Mouse (Mus musculus) left cerebral cortex, adult 18-20 months (tissue): ENCODE measurements around the gene Csnk2b. TPM values are rescaled to one million over a fixed set of nuclear protein-coding genes. Genes with fewer than 3 reads are reported as not detected.
A peak's percentile ranks its signal among the peaks of the same experiment; 100 is the strongest.

Source experiments
- DNase-seq, 2 experiments: peaks; one replicate each; pipeline ENCODE4 v3.0.0; 2021 to 2022; ENCODE audit warnings: low spot score in 2 of 2, mixed read lengths in 1 of 2
- total RNA-seq, 2 experiments: library from RNA; stranded (reverse); gene quantifications; 2 replicates each; pipeline ENCODE4 v1.2.3; 2021

Csnk2b gene
- total RNA-seq, 2 experiments from 2014 or later, result 192 to 198 TPM

DNA sequence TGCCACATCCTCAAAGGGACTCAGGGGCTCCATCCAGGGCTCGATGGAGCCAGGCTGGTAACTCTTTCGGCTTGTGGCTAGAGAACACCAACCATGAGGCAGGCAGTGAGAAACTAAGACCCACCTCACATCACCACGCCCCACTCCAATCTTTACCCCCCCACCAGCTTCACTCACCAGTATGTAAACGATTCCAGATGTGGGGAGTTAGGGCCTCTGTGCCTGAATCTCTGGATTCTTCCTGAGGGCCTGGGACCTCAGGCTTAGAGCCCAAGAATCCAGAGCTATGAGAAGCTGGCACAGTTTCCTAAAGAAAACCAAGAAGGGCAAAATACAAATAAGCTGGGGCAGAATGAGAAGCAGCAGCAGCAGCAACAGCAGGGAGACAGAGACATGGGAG lies 32.1 kb upstream of the Csnk2b start:
- no peak for DNase-seq

GRCm38 (mm10) chr17:35153077-35153476 lies 31.2 kb upstream of the Csnk2b start:
- no peak for DNase-seq

- DNase-seq, result no peak
Observed at GRCm38 (mm10) chr17:35152121-35152520, 30.3 kb upstream of the Csnk2b start.

GRCm38 (mm10) chr17:35147922-35148639 lies 26.2 kb upstream of the Csnk2b start:
- DNase-seq, result no peak

DNA sequence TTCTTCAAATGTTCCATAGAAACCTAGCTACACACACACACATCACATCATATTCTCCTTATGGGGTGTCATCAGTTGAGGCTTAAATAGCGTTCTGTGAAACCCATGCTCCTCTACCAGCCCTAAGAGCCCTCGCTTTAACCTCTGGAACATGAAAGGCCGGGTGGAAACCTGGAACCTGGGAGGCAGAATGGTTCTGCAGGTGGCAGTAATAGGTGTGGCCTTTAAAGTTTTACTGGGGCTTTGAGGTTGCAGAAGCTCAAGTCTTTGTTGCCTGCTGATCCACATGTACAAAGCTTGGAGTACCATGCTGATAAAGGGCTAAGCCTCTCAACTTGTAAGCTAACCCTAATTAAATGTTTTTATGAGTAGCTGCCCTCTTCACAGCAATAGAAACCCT lies 25.5 kb upstream of the Csnk2b start:
- no peak for DNase-seq

DNA sequence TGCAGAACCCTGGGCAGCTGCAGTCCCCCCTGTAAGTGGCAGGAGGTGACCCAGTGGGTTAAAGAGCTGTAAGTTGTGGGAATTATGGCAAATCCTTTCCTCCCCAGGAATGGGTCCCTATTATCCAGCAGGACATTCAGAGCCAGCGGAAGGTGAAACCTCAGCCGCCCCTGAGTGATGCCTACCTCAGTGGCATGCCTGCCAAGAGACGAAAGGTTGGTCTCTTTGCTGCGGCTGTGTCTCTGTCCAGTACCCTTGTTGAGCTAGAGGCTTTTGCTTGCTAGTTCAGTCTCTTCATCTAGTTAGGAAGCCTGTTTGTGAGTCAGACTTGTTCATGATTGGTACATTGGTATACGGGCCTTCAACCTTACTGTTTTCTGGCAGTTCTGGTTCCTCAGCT lies 24.3 kb upstream of the Csnk2b start:
- DNase-seq, result no peak

DNA sequence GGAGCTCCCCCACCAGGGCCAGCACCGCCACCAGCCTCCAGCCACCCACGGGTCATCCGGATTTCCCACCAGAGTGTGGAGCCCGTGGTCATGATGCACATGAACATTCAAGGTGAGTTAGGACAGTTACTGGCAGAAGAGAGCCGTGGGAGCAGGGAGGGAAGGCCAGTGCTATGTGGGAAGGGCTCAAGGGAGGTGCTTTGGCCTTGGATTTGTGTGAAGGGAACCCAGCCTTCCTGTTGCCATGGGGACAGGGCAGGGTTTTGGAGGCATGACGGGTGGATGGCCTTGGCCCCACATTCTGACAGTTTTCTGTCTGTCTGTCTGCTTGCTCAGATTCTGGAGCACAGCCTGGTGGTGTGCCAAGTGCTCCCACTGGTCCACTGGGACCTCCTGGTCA lies 20.1 kb upstream of the Csnk2b start:
- no peak for DNase-seq

- DNase-seq, result no peak
Observed at GRCm38 (mm10) chr17:35140490-35140996, 18.7 kb upstream of the Csnk2b start.

DNA sequence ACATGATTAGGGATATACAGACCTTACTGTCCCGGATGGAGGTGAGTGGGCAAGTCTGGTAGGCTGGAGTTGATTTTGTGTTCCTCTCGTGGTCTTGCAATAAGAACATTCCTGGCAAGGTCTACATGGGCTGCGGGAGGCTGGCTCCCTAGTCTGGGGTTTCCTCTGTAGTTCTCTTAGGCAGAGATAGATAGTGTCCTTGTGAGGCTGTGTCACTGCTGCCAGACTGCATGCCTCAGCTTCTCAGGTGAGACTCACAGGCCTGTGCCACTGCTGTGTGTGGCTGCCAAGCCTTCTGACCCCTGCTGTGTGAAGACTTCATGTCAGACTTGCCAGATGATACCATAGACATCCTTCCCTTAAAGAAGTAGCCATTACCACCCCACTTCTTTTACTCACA lies 17.4 kb upstream of the Csnk2b start:
- no peak for DNase-seq

DNA sequence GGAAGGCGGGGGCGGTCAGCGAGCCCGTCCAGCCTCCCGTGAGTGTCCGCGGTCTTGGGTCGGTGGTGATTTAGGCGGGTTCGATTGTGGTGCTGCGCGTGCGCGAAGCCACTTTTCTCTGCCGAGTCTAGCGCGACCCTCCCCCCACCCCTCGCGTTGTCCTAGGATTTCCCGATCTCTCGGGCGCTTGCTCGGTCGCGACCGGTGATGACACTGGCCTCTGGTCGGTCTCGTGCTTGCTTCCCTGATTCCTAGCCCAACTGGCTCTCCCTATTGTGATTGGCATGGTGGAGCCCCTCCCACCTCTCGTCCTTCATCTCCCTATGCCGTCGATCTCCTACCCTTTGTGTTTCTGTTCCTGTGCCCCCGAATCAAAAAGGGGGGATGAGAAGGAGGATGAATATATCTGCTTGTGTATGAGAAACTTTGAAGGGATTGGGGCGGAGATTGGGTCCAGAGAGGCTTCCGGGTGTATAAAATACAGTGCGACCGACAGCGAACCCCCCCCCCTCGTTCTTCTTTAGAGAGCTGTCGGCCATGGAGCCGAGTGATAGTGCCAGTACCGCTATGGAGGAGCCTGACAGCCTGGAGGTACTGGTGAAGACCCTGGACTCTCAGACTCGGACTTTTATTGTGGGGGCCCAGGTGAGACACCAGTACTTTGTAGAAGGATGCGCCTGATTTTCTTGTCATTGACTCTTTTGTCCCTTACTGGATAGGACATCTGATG lies 13.9 kb upstream of the Csnk2b start:
- no peak for DNase-seq

- peak; percentile 94 for DNase-seq
Observed at GRCm38 (mm10) chr17:35134801-35135590, 13.1 kb upstream of the Csnk2b start, which contains the start of gene Bag6. TSS of gene Bag6 (plus strand) at chr17:35135178.

- DNase-seq, result no peak
Observed at GRCm38 (mm10) chr17:35133517-35133916, 11.7 kb upstream of the Csnk2b start.

DNA sequence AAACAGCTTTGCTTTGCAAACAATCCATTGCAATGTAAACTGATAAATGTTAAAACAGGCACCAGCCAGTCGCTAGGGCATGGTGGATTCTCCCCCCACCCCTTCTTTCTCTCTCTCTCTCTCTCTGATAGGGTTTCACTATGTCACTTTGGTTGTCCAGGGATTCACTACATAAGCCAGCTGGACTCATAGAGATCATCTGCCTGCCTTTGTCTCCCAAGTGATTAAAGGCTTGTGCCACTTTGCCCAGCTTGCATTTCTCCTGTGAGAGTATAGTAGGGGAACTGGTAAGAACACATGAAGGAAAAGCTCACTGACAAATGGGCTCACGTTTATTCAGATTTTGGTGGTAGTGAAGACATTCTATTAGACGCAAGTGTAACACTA lies 10.3 kb upstream of the Csnk2b start:
- DNase-seq, result no peak

DNA sequence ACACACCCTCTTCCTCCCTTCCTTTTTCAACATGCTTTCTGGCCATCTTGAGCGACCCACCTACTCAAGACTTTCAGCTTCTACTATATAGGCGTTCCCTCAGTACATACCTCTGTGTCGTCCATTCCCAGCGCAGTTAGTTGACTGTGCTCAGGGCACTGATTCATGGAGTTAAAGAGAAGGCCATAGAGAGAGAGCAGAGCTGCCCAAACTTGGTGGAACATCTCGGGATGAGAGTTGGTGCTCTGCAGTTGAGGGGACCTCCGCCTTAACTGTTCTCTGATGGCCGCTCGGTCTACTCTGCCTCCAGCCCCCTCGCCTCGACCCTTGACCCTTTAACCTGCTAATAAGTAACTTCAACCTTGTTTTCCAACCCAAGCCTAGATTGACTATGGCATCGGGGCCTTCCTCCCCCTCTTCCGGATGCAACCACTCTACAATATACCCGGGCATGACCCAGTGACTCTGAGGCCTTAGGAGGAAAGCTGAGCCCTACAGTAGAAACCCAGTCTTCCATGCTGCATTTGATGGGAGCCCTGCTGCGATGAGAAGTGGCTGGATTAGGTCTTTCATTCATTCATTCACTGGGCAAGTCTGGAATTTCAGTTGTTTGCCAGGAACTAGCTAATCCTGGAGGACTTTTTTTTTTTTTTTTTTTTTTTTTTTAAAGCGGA lies 9.8 kb upstream of the Csnk2b start, which contains the start of gene Apom:
TSS of gene Apom (minus strand) at position 551 of the 674 bp plus-strand sequence.
- no peak for DNase-seq

DNA sequence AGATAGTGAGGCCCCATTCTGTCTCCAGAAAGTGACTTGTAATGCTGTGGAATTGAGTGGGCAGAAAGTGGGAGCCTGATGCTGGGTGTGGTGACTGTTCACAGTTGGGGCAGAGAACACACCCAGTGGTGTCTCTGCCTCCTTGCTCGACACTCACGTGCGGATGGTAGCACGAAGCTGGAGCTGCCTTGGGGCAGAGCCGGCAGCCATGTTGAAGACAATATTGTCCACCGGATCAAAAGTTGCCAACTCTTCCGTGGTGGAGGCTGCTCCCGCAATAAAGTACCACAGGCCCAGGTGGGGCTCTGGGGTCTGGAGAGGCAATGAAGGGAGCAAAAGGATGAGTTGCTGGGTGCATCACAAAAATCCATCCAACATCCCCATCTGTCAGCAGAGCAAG lies 9.2 kb upstream of the Csnk2b start:
- no peak for DNase-seq

- DNase-seq, result no peak
Observed at GRCm38 (mm10) chr17:35128996-35129395, 7.1 kb upstream of the Csnk2b start.

DNA sequence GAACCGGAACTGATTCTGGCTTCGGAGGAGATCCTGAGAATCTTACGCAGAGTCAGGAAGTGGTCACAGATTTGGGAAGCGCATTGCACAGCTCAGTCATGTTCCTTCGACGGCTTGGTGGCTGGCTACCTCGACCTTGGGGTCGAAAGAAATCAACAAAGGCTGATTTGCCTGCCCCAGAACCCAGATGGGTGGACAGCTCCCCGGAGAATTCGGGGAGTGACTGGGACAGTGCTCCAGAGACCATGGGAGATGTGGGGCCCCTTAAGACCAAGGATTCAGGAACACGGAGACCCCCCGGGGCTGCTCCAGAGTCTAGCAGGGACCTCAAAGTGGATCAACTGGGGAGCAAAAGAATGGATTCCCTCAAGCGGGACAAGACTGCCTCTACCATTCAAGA lies 5.2 kb upstream of the Csnk2b start:
- DNase-seq, result no peak

GRCm38 (mm10) chr17:35126206-35126611 lies 4.4 kb upstream of the Csnk2b start, which contains the start of gene D17H6S53E:
TSS of gene D17H6S53E (plus strand) at chr17:35126373.
- peak; percentile 59 to 75 for DNase-seq

DNA sequence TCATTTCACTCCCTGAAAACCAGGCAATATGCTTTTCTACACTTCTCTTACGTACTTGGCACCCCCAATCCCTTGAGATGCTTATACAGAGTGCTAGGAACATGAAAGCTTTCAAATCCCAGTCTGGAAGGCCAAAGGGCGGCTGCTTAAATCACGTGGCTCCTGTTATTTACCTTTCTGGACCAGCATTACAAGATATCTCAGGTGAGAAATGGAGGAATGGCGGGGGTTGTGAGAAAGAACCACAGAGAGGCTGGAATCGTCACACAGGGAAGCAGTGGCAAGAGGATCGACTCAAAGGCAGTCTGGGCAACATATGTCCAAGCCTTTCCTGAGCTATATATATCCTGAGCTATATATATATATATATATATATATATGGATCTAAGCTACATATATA lies 3.7 kb upstream of the Csnk2b start:
- no peak for DNase-seq

- no peak for DNase-seq
Observed at GRCm38 (mm10) chr17:35125081-35125480, 3.2 kb upstream of the Csnk2b start.
